Mouse (Mus musculus) megakaryocyte progenitor cell, adult 5-6 weeks (primary cell): ENCODE measurements at regions not wholly inside any gene's neighbourhood (a gene's known extent, or its start where the extent isn't known, plus 50 kb on each side); places are given as distances from the start of the nearest gene placed in this dataset.
A peak's percentile ranks its signal among the peaks of the same experiment; 100 is the strongest.

Source experiments
- ATAC-seq: replicated peaks from 2 replicates; pipeline ENCODE4 v1.8.0; 2016; ENCODE audit warnings: mild to moderate bottlenecking, moderate TSS enrichment, inconsistent platforms; ENCODE audit not compliant: poor library complexity

DNA sequence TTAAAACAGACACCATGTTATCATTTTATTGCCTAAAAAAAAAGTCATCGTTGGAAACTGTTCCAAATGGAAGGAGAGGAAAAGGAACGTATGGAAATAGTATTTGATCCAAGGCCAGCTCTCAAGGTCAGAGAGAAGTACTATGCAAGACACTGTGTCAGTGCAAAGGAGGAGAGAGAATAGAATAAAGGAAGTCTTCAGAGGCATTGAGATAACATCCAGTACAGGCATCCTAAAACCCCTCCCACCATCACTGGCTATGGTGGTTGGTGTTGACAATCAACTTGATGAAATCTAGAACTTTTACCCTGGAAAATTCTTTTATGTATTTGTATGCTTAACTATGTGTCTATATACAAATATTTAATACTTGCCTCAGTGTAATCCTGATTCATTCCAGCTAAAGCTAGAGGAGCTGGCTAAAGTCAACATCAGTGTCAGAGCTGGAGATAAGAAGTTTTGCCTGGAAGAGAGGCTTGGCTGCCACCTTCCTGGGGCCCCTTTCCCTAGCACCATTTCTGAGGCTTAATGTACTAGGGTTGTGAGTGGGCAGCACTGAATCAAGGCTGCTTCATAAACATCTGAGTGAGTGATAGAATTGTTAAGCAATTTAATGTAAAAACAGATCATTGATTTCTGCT lies 104.1 kb upstream of the Tmtc1 start:
- no peak for ATAC-seq

- ATAC-seq = no peak
These were observed 98.9 kb upstream of the Tmtc1 start for GRCm38 (mm10) chr6:148543047-148543446.

- no peak for ATAC-seq
These were observed 97.8 kb upstream of the Tmtc1 start for GRCm38 (mm10) chr6:148541981-148542380.

- no peak for ATAC-seq
These were observed 95.2 kb upstream of the Tmtc1 start for GRCm38 (mm10) chr6:148539207-148539960.

- ATAC-seq = peak; percentile 80
These were observed 90.2 kb upstream of the Tmtc1 start for GRCm38 (mm10) chr6:148534364-148534763.

DNA sequence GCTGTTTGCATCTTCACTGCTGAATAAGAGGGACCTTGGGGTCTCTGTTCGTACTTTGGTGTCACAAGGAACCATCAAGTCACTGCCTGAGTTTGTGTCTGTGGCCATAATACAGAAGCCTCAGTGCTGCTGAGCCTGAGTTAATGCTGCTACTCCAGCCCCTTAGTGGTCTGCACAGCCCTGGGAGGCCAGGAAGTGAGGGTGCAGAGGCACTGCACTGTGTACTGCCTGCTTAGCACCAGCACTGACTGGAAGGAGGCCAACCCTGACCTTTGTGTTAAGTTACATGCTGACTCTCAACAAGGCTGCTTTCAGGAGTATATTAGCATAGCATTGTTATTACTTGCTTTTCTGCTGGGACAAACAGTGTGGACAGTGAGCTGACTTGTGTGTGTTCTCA lies 86.9 kb upstream of the Tmtc1 start:
- ATAC-seq = no peak

DNA sequence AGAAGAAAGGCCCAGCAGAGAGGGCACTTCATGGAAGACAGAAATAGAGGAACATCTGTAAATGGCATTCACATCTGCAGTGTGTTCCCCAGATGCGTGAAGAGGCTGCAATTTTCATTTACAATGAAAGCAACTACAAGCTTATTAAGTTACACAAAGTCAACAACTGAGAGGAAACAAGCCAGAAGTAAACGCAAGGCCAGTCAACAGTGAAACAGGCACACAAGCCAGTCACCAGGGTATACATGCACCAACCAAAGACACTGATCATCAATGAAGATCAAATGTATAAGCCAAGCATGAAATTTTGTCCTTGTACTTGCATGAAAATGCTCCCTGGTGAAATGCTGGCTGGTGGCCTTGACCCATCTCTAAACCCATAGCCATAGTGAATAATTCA lies 84.4 kb upstream of the Tmtc1 start:
- no peak for ATAC-seq

GRCm38 (mm10) chr6:148522893-148523292 lies 78.7 kb upstream of the Tmtc1 start:
- ATAC-seq = peak; percentile 55

- ATAC-seq = peak; percentile 51
These were observed 73.5 kb upstream of the Tmtc1 start for GRCm38 (mm10) chr6:148517536-148518245.

DNA sequence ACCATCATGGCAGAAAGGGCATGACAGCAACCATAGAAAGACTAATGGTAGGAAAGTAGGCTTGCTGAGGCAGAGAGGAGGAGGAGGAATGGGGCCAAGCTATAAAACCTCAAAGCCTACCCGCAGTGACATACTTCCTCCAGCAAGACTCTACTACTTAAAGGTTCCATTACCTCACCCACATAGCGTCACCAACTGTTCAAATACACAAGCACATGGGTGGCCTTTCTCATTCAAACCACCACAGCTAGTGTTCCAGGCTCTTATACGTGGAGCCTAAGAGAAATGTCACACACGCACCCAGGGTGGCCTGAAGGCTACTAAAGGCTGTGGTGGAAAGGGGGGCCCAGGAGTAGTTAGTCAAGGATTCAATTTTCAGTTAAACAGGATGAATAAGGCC lies 72.5 kb upstream of the Tmtc1 start:
- ATAC-seq = no peak

- ATAC-seq = no peak
These were observed 70.9 kb upstream of the Tmtc1 start for GRCm38 (mm10) chr6:148515105-148515504.

- ATAC-seq = peak; percentile 70
These were observed 70.5 kb upstream of the Tmtc1 start for GRCm38 (mm10) chr6:148514645-148515044.

DNA sequence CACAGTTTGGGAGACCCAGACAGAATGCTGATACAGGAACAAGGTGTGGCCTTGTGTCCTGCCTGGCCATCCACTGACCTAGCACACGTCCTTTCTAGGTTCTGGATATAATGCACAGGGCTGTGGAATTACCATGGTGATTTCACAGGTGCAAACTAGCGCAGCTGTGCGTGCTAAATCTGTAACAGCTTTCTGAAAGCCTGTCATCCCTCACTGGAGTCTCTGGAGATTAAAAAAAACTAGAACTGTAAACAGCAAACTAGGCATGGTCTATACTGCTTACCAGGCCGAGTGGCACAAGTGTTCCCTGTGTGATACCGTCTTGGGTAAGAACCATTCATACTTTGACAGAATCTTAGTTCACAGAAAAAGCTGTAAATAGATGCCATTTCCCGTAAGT lies 69.9 kb upstream of the Tmtc1 start:
- no peak for ATAC-seq

DNA sequence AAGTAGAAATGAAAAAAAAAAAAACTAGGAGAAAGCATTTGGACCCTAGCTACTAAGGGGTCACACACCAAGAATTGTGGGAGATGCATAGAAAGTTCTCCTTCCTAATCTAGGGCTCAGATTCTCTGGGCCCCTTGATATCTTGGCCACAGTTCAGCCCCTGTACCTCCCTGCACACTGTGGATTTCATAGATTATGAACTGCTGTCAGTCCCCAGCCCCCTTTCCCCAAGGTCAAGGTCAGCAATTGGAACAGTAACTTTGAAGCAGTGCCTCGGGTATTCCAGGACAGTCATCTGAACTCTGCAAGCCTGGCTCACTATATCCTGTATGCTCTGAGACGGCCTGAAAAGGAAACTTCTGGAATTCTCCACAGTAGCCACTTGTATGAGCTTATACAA lies 68.9 kb upstream of the Tmtc1 start:
- ATAC-seq = no peak

DNA sequence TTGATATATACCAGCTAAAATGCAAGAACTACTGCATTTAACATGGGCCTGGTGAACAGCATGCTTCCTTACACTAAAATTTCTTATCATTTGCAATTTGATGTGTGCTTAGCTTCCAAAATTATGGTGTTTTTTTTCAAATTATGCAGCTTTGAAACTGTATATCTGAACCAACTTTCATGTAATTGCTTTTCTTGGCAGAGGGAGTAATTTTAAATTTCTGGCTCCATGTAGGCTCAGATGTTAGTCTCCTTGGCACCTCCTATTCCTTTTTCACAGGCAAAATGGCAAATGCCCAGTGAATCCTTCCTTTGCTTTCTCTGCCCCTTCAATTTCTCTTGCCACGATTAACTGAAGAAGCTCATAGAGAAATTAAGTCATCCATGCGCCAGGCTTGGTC lies 61.1 kb upstream of the Tmtc1 start:
- ATAC-seq = no peak

DNA sequence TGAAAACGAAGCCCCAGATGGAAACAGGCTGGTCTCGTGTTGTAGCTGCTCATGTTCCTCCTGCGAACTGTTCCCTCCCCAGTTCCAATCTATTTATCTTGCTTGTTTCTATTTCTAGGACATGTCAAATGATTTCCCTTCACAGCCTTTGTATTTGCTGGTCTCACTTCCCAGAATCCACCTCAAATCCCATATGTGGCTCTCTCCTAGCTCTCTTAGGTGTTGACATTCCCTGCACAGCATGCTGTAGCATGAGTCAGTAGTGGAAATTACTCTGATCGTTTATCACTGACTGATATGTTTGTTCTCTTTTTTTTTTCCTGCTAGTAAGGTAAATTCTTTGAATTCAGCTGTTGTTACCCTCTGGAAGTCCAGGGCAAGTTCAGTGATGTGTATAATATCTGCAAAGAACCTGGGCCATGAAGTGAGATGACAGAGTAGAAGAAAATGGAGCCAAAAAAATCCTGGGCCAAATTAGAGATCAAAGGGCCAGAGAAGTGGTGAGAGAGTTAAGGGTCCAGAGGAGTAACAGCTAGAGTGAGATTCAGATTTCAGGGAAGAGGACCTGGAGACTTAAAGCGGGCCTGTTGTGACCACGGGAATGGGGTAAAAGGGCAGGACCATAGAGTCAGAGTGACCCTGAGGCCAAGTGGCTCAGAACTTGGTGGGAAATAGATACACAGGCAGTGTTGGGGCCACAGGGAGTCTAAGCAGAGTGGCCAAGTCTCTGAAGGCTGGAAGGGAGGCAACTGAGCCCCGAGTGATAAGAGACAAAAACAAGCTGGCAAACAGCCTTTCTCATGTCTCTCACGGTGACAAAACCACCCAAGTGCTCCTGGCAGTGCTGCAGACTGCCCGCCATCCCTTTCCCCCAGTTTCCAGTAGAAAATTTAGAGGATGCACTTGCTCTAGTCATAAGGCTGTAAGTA lies 56.3 kb upstream of the Tmtc1 start:
- peak; percentile 47 for ATAC-seq
